8 mouse cellular contexts compared by ENCODE assay signal in genomic region chr4:112979160-112979559, GRCm38 (mm10).
DNase-seq lines count a peak whose midpoint lies in the region; ATAC-seq lines count a peak whose summit lies in the region.
"Not testable (repeated sequence)": the region's sequence is repeated elsewhere in the genome, so short reads cannot be mapped to it uniquely, and the experiment has no call there.

No protein-coding gene starts in this region.

- H3K4me1 ChIP-seq in forebrain, embryonic 11.5 days (replicated peaks; ENCODE audit: control insufficient read depth, insufficient read depth, low read length); intestine, embryonic 16.5 days (ENCODE audit: control insufficient read depth, insufficient read depth, low read length); liver, embryonic 12.5 days; midbrain, embryonic 13.5 days (replicated peaks); neural tube, embryonic 13.5 days (replicated peaks): not testable (repeated sequence)

- not testable (repeated sequence) for H3K4me3 ChIP-seq in forebrain, embryonic 11.5 days (ENCODE audit: low read depth, low read length); intestine, embryonic 16.5 days (ENCODE audit: low read length); liver, embryonic 12.5 days; midbrain, embryonic 13.5 days (replicated peaks); neural tube, embryonic 13.5 days

- 36% methylated on average over 21 of the region's 22 CpGs for WGBS in forebrain, embryonic 11.5 days
- 33% methylated on average over 22 of the region's 22 CpGs for WGBS in intestine, embryonic 16.5 days
- 31% methylated on average over 22 of the region's 22 CpGs for WGBS in liver, embryonic 12.5 days (ENCODE audit: insufficient replicate concordance)
- 29% methylated on average over 22 of the region's 22 CpGs for WGBS in midbrain, embryonic 13.5 days
- 31% methylated on average over 20 of the region's 22 CpGs for whole genome bisulfite sequencing in neural tube, embryonic 13.5 days

- ATAC-seq in activated CD4-positive, CD25-positive, alpha-beta regulatory T cell, adult 4 months = peak; percentile 54
- ATAC-seq in forebrain, embryonic 11.5 days (replicated peaks; ENCODE audit: low FRiP score); intestine, embryonic 16.5 days; liver, embryonic 12.5 days; neural tube, embryonic 13.5 days (ENCODE audit: low read depth): not testable (repeated sequence)
- peak; percentile 27 to 58; a peak in 1 of 4 replicates for ATAC-seq in hematopoietic stem cell, adult 5-6 weeks (replicated peaks in 1 of 2; ENCODE audit: insufficient read depth in 1 of 2, low FRiP score in 2 of 2, low TSS enrichment in 1 of 2, low read depth in 1 of 2, poor library complexity in 2 of 2, severe bottlenecking in 2 of 2)
- peak; percentile 68 for ATAC-seq in megakaryocyte progenitor cell, adult 5-6 weeks (replicated peaks; ENCODE audit: poor library complexity)
- ATAC-seq in midbrain, embryonic 13.5 days = 0 out of 2 replicates have a peak, but pooled peaks have one; percentile 37

- H3K27me3 ChIP-seq in forebrain, embryonic 11.5 days (ENCODE audit: control insufficient read depth, insufficient read depth, low read length); intestine, embryonic 16.5 days (replicated peaks; ENCODE audit: control insufficient read depth, insufficient read depth, low read length); liver, embryonic 12.5 days (replicated peaks); midbrain, embryonic 13.5 days; neural tube, embryonic 13.5 days: not testable (repeated sequence)

- H3K36me3 ChIP-seq in forebrain, embryonic 11.5 days (ENCODE audit: control insufficient read depth, insufficient read depth, low read length); intestine, embryonic 16.5 days (ENCODE audit: control insufficient read depth, insufficient read depth, low read length); liver, embryonic 12.5 days; midbrain, embryonic 13.5 days; neural tube, embryonic 13.5 days: not testable (repeated sequence)

- DNase-seq in forebrain, embryonic 11.5 days (ENCODE audit: low spot score) = peak; percentile 34

- not testable (repeated sequence) for H3K4me2 ChIP-seq in forebrain, embryonic 11.5 days (ENCODE audit: low read depth, low read length, severe bottlenecking); midbrain, embryonic 13.5 days (replicated peaks)
- H3K4me2 ChIP-seq in intestine, embryonic 16.5 days (ENCODE audit: low read depth, low read length) = peak overlapping the region; percentile 22; the same call in 1 of the 2 replicates
- peak overlapping the region; percentile 14; the same call in 1 of the 2 replicates for H3K4me2 ChIP-seq in liver, embryonic 12.5 days
- H3K4me2 ChIP-seq in neural tube, embryonic 13.5 days = 0 out of 2 replicates have a peak overlapping the region, but pooled peaks have one; percentile 14

- not testable (repeated sequence) for H3K27ac ChIP-seq in forebrain, embryonic 11.5 days (ENCODE audit: low read depth, low read length); intestine, embryonic 16.5 days (ENCODE audit: low read length); liver, embryonic 12.5 days; midbrain, embryonic 13.5 days; neural tube, embryonic 13.5 days (replicated peaks)

- not testable (repeated sequence) for H3K9ac ChIP-seq in forebrain, embryonic 11.5 days (ENCODE audit: low read length); intestine, embryonic 16.5 days (ENCODE audit: low read depth, low read length); liver, embryonic 12.5 days; midbrain, embryonic 13.5 days (replicated peaks); neural tube, embryonic 13.5 days

- not testable (repeated sequence) for H3K9me3 ChIP-seq in forebrain, embryonic 11.5 days (ENCODE audit: control insufficient read depth, low read length); intestine, embryonic 16.5 days (ENCODE audit: control insufficient read depth, low read length); liver, embryonic 12.5 days (replicated peaks)
- peaks cover 23% of the 10 kb centered on the region for H3K9me3 ChIP-seq in midbrain, embryonic 13.5 days
- peaks cover 13% of the 10 kb centered on the region for H3K9me3 ChIP-seq in neural tube, embryonic 13.5 days
